Mouse (Mus musculus) urinary bladder, postnatal 36 days (tissue): ENCODE data around the gene Gstcd.

Experiments
- DNase-seq, 2 experiments: peaks; one replicate each; pipeline ENCODE4 v3.0.0; 2022; ENCODE audit warnings: low spot score in 2 of 2, mixed read lengths in 1 of 2

The Gstcd gene

GRCm38 (mm10) chr3:133091664-133092273 lies at the start of gene Gstcd, which contains the start of gene Ints12:
Gene Gstcd, minus strand, starts transcription at chr3:133092033.
Gene Ints12, plus strand, starts transcription at chr3:133091840.
- DNase-seq: peak; percentile 86 to 88

GRCm38 (mm10) chr3:133132611-133133010 lies 40.8 kb upstream of the Gstcd start:
- no peak for DNase-seq

GRCm38 (mm10) chr3:133131372-133131771 lies 39.5 kb upstream of the Gstcd start:
- DNase-seq: no peak

- DNase-seq: no peak
Observed at GRCm38 (mm10) chr3:133113281-133113680, 21.4 kb upstream of the Gstcd start.

- DNase-seq: no peak
Observed at GRCm38 (mm10) chr3:133111741-133112140, 19.9 kb upstream of the Gstcd start.

GRCm38 (mm10) chr3:133109844-133110243 lies 18.0 kb upstream of the Gstcd start:
- DNase-seq: no peak

GRCm38 (mm10) chr3:133108731-133109130 lies 16.9 kb upstream of the Gstcd start:
- no peak for DNase-seq

- no peak for DNase-seq
Observed at GRCm38 (mm10) chr3:133104436-133104835, 12.6 kb upstream of the Gstcd start.

GRCm38 (mm10) chr3:133103768-133104167 lies 11.9 kb upstream of the Gstcd start:
- DNase-seq: no peak

- no peak for DNase-seq
Observed at GRCm38 (mm10) chr3:133098909-133099308, 7.1 kb upstream of the Gstcd start.

- no peak for DNase-seq
Observed at GRCm38 (mm10) chr3:133098336-133098735, 6.5 kb upstream of the Gstcd start.

GRCm38 (mm10) chr3:133097936-133098335 lies 6.1 kb upstream of the Gstcd start:
- DNase-seq: no peak

- no peak for DNase-seq
Observed at GRCm38 (mm10) chr3:133094305-133094704, 2.5 kb upstream of the Gstcd start.

- no peak for DNase-seq
Observed at GRCm38 (mm10) chr3:133092936-133093335, 1.1 kb upstream of the Gstcd start.

GRCm38 (mm10) chr3:133092274-133092853 lies 531 bp upstream of the Gstcd start:
- DNase-seq: no peak

GRCm38 (mm10) chr3:133091121-133091663 lies 641 bp downstream of the Gstcd start:
- no peak for DNase-seq

GRCm38 (mm10) chr3:133090247-133091120 lies 1.3 kb downstream of the Gstcd start:
- DNase-seq: no peak

- DNase-seq: no peak
Observed at GRCm38 (mm10) chr3:133085858-133086257, 6.0 kb downstream of the Gstcd start.

GRCm38 (mm10) chr3:133082736-133083135 lies 9.1 kb downstream of the Gstcd start:
- DNase-seq: no peak

- no peak for DNase-seq
Observed at GRCm38 (mm10) chr3:133075560-133075959, 16.3 kb downstream of the Gstcd start.

GRCm38 (mm10) chr3:133052068-133052467 lies 39.8 kb downstream of the Gstcd start:
- no peak for DNase-seq

- no peak for DNase-seq
Observed at GRCm38 (mm10) chr3:133033145-133033755, 58.6 kb downstream of the Gstcd start.
